Mouse (Mus musculus): ENCODE data around the gene Prex1.

The Prex1 gene

DNA sequence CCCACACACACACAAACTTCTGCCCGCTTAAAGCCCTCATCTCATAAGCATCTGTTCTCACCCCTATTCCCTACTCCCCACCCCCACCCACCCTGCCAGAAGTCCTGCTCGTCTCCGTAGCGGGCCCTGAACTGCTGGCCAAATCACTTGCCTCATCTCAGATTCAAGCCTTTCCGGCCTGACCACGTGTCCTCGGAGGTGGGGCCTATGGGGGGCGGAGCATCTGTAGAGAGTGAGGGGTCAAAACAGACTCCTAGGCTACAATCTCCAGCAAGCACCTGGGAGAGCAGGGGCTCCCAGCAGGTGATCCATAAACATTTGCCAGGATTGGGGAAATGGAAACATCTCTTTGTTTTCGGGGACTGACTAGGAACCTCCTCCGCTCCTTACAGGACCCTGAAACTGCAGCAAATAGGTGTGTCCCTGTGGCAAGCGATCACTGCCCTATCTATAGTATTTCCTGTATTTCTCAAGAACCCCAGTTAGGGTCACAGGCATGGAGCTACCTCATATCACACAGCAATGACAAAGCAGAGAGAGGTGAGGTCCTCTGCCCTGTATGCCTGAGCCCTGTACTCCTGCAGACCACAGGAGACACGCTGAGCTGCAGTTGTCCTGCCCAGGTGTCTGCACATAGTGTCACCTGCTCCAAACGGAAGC, 29.6 kb downstream of the Prex1 start:
- no peak for DNase-seq

GRCm38 (mm10) chr2:166682866-166683265, 30.8 kb downstream of the Prex1 start:
- no peak for DNase-seq

DNA sequence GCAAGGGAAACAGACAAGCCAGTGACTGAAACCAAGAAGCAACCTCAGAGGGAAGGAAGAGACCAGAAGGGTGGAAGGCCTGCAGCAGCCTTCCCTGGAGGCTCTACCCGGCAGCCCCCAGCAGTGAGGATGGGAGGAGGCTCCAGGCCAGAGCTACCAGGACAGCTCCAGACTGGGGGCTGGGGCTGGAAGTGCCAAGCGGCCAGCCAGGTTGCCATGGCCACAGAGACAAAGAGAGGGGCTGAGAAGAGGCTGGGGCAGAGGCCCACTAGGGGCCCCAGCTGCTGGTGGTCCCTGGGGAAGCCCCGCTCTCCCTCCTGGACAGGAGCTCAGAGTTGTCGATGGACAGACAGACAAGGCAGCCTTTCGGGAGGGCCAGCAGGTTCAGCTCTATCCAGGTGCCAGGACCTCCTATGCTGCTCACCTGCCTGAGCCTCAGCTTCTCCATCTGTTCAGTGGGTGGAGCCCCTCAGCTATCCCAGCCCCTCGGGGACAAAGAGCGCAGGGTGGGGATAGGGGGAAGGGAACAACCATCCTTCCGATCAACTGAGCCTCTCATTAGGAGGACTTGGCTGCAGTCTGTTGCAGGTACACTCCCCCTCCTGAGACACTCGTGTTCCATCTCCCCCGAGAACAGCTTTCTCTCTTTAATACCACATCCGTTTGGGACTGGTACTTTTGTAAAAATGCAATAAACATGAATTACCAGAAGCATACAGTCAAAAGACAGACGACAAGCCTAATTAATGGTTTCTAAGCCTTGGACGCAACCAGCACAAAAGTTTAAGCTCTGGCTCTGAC, 34.5 kb downstream of the Prex1 start:
- no peak for DNase-seq

DNA sequence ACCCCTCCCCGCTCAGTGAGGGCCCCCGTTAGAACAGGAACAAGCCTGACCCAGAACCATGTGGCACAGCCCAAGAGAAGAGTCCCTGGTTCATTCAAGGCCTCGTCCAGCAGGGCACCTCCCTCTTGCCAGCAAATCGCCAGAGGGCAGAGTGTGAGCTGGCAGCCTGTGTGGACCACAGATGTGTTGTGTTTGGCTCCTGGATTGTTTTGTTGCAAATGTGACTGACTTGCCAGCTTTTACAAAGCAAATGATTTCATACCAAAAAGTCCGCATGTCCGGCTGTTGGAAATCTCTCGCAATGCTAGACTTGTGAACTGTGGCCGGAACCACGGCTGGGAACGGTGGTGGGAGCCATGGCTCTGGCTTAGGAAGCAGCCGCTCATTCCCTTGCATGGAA, 36.7 kb downstream of the Prex1 start:
- DNase-seq, result peak in 1 of 2 experiments; percentile 25

DNA sequence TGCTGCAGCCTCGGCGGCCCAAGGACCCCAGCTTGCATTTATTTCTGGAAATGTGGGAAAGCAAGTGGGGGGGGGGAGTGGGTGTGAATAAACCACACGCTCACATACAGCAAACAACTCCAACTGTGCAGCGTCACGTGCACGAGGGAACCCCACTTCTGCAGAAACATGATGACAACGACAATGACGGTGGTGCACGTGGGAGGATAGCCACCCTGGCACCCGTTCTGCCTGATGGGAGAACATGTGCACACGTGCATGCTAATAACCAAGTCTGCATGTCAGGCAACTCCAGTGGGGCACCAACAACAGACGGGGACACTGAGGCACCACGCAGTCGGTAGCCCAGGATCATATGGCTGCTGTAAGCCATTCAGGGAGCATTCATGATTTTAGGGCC, 37.1 kb downstream of the Prex1 start:
- no peak for DNase-seq

DNA sequence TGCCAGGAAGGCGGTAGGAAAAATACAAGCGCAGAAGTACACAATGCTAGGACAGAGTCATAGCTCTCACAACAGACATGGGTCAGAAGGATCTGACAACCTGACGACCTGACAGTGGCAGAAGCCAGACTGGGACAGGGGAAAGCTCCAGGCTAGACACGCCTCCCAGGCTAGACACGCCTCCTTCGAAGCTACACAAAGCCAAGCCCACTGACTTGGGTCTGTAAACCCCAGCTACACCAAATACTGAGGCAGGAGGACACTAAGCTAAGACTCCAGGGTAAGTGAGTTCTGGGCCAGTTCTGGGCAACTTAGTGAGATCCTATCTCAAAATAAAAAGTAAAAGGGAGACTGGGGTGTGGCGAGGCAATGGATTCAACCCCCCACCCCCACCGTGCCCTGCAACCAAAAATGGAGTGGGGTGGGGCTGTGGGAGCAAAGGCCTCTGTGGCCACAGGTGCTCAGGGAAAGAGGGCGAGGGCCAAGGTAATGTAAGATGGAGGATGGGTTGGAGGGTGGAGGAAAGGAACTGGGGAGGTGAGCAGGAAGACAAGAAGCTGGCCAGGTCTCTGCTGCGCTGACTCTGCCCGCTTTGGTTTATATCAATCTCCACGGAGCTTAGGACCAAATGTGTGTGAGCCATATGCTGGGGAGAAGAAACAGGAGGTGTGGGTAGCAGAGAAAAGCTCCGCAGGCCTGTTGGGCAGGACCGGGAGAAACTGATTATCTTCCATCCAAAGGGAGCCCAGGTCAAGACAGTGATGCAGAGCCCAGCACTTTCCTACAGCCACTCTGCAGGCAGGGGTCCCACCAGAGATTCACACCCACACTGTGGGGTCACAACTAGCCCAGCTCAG, 37.8 kb downstream of the Prex1 start:
- no peak for DNase-seq

DNA sequence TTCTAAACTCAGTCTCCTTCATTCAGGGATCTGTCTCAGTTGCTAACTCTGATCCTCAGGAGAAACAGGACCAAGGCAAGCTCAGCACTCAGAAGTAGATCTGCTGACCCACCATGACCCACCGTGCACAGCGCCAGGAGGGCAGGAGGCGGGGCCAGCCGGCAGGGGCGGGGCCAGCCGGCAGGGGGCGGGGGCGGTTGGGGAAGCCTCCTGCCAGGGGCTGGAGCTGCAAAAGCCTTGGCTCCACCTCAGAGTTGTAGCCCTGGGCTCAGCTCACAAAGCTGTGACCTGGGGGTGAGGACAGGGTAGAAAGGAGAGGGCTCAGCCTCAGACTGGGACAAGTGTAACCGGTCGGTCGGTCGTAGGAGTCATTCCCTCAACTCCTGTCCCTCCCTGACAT, 38.9 kb downstream of the Prex1 start:
- no peak for DNase-seq

DNA sequence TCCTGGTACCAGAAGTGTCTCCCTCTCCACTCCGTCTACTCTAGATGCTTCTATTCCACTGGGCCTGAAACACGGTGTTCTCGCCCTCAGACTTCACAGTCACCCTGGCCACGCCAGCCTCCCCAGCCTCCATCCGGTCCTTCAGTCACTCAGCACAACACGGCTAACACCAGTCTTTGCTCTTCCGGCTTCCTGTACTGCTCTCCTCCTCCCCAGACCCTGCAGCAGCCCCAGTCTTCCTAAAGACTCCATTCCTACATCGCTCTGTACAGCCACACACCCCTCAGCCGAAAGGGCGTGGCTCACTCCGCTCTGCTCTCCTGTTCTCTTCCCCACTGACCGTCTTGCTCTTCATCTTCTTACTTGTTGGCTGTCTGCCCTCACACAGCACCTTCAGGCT, 39.7 kb downstream of the Prex1 start:
- no peak for DNase-seq

GRCm38 (mm10) chr2:166672171-166672965, 41.3 kb downstream of the Prex1 start:
- DNase-seq, result no peak

GRCm38 (mm10) chr2:166671614-166672013, 42.0 kb downstream of the Prex1 start:
- DNase-seq, result no peak

DNA sequence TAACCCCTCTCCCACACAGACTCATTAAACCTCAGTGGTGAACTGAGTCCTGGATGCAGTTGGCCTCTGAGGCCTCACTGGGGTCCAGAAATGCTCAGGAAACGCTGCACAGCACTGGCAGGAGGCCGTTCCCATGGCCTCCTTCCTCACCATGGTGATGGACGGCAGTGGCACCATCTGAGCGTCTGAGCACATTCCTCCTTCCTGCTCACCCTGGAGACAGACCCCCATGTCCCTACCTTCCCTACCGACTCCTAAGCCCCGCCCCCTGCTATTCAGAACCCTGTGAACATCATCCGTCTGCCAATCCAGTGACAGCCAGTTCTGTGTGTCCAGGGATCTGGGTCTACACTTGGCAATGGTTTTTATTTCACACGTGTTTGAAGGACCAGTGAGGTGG, 42.6 kb downstream of the Prex1 start:
- no peak for DNase-seq

DNA sequence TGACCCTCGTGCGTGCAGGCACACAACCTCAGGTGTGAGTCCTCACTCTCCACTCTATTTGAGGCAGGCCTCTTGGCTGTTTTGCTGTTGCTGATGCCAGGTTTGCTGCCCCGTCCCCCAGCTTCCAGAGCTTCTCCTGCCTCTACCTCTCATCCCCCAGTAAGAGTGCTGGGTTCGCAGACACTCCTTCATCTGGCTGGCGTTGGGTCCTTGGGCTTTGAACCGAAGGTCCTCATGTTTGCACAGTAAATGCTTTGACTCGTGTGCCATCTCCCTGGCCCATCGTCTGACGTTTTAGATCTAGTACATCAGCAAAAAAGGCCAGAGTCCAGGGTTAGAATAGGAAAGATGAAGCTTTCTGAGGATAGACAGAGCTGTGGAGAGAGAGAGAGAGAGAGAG, 43.7 kb downstream of the Prex1 start:
- DNase-seq, result no peak

DNA sequence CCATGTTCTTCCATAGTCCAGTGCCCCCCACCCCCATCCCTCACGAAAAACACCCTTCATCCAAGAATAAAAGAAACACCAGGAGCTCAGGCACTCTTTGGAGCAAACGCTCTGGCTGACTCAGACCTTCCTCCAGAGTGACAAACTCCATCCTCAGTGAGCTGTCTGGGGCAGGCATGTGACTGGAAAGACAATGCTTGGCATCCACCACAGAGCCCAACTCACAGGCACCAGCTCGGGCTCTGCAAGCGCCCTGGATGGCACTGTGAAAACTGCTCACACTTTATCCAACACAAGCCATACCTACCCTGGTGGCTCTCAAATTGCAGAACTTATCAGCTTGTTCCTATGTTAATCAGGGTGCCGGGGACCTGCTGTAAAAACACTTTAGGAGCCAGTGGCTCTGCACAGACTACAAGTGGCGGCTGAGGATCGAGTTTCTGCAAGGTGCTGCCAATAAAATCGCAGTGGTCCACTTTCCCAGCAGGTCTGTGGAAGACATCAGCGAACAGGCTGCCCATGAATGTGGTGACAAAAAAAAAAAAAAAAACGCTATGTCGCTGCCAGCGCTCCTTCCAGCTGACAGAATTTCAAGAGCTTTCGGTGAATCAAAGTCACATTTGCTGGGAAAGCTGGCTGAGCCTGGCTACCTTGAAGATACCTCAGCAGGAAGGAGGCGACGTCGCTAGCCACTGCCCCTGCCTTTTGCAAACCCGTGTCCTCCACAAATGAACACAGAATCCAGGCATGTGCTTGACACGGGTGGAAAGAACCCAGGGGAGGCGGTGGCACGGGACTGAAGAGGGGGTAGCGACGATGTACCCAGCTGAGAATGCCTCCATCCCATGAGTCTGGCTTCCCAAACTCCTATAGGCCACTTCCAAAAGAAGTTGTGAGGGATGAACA, 45.6 kb downstream of the Prex1 start:
- DNase-seq, result no peak

DNA sequence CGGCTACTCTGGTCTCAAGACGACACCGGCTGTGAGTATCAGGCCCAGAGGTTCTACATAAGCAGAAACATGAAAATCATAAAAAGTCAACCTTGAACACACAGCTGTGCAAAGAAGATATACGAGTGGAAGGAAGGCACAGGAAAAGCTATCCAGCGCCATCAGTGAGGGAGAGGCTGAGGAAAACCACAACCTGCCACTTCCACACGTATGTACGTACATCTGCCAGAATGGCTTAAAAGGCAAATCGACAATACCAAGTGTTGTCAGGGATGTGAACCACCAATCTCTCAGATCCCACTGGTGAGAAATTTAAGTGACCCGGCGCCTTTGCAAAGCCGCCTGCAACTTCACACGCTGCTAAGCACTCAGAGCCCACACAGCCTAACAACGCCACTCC, 47.5 kb downstream of the Prex1 start:
- no peak for DNase-seq

GRCm38 (mm10) chr2:166665244-166665922, 48.2 kb downstream of the Prex1 start:
- no peak for DNase-seq

- no peak for DNase-seq
Measured at GRCm38 (mm10) chr2:166664506-166664905, 49.1 kb downstream of the Prex1 start.

- no peak for DNase-seq
Measured at GRCm38 (mm10) chr2:166663250-166663961, 50.2 kb downstream of the Prex1 start.

DNA sequence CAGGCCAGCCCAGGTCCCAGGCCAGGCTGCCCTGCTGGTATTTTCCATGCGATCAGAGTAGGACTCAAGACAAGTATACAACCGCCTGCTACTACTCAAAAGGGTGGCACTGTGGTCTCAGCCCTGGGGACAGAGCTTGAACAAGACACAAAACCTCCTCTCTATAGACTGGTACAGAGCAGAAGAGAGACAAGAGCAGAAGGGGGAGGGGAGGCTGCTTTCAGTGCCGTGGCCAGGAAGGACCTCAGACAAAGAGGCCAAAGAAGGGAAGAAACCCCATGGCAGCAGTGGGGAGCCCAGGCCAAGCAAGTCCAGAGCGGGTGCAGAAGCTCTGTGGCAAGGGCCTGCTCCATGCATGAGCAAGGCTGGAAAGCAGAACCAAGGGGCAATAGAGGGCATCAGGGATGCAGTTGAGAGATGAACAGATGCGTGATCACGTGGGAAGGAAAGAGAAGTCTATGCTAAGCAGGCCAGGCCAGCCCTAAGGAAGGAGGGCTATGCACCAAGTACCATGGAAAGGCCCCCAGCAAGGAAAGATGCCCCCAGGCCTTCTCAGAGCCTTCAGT, 51.0 kb downstream of the Prex1 start:
- DNase-seq, result no peak

DNA sequence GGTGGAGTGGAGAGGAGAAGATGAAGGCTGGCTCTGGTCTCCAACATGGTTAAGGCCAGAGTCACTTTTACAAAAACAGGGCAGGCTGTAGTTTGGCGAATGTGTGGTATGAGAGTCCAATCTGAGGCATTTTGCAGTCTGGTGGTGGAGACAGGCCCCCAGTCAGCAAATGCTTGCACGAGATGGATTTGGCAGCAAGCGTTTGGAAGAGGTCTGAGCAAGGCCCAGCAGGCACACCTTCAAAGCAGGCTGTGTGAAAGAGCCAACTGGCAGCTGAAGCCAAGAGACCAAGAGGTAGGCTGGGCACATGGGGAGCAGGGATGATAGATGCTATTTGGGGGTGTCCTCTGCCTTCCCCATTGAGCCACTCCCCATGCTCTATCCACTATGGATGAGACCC, 51.7 kb downstream of the Prex1 start:
- no peak for DNase-seq

DNA sequence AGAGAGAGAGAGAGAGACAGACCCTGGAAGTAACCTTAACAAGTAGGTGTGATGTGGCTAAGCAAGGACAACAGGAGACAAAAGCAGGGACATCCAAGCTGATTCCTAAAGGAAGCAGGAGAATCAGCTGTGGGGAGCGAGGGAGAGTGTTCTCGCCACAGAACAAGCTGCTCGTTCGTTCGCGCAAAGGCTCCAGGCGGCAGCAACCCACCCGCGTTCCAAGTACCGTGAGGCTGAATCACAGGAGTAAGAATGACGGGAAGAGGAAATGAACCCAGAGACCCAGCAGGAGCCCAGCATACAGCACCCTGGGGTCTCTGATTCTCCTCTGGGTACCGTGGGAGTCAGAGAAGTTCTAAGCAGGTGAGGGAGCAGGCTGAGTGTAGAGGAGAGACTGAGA, 52.1 kb downstream of the Prex1 start:
- DNase-seq, result no peak
